Mouse (Mus musculus): ENCODE measurements around the gene Wsb2.
"Not testable (repeated sequence)": the region's sequence is repeated elsewhere in the genome, so short reads cannot be mapped to it uniquely, and the experiment has no call there.

Gene Wsb2

GRCm38 (mm10) chr5:117357478-117358247 is 559 bp downstream of the Wsb2 start:
- peak; percentile 67 for DNase-seq

GRCm38 (mm10) chr5:117358248-117358630 is 1.1 kb downstream of the Wsb2 start:
- no peak for DNase-seq

GRCm38 (mm10) chr5:117358725-117359124 is 1.6 kb downstream of the Wsb2 start:
- peak; percentile 96 for DNase-seq

GRCm38 (mm10) chr5:117359497-117360227 is 2.6 kb downstream of the Wsb2 start:
- no peak for DNase-seq

- DNase-seq = no peak
Measured at GRCm38 (mm10) chr5:117360228-117360515, 3.1 kb downstream of the Wsb2 start.

- no peak for DNase-seq
Measured at GRCm38 (mm10) chr5:117360631-117361541, 3.8 kb downstream of the Wsb2 start.

GRCm38 (mm10) chr5:117361590-117361989 is 4.5 kb downstream of the Wsb2 start:
- DNase-seq = no peak

- DNase-seq = no peak
Measured at GRCm38 (mm10) chr5:117363066-117363782, 6.1 kb downstream of the Wsb2 start.

GRCm38 (mm10) chr5:117364821-117365220 is 7.7 kb downstream of the Wsb2 start:
- DNase-seq = no peak

GRCm38 (mm10) chr5:117365904-117366561 is 8.9 kb downstream of the Wsb2 start:
- no peak for DNase-seq

- no peak for DNase-seq
Measured at GRCm38 (mm10) chr5:117367206-117367605, 10.1 kb downstream of the Wsb2 start.

GRCm38 (mm10) chr5:117370592-117370991 is 13.5 kb downstream of the Wsb2 start:
- no peak for DNase-seq

- DNase-seq = no peak
Measured at GRCm38 (mm10) chr5:117373418-117373817, 16.3 kb downstream of the Wsb2 start.

- no peak for DNase-seq
Measured at GRCm38 (mm10) chr5:117374372-117375049, 17.4 kb downstream of the Wsb2 start.

- no peak for DNase-seq
Measured at GRCm38 (mm10) chr5:117376331-117376761, 19.2 kb downstream of the Wsb2 start.

GRCm38 (mm10) chr5:117377731-117378130 is 20.6 kb downstream of the Wsb2 start:
- DNase-seq = not testable (repeated sequence)

- no peak for DNase-seq
Measured at GRCm38 (mm10) chr5:117380199-117380598, 23.1 kb downstream of the Wsb2 start.

GRCm38 (mm10) chr5:117381785-117382184 is 24.7 kb downstream of the Wsb2 start:
- no peak for DNase-seq

GRCm38 (mm10) chr5:117383198-117383597 is 26.1 kb downstream of the Wsb2 start:
- DNase-seq = no peak

- peak; percentile 87 for DNase-seq
Measured at GRCm38 (mm10) chr5:117388296-117388751, 31.2 kb downstream of the Wsb2 start.

- DNase-seq = peak; percentile 96
Measured at GRCm38 (mm10) chr5:117388877-117389276, 31.8 kb downstream of the Wsb2 start, which contains the start of gene Rfc5. Gene Rfc5, minus strand, starts transcription at chr5:117389047.

All from thymus, postnatal 4 days (tissue).